In genomic region chr10:91387255-91387654, GRCm38 (mm10) we compare ENCODE assay signal across 29 mouse cellular contexts.
A peak's percentile ranks its signal among the peaks of the same experiment; 100 is the strongest.
DNase-seq lines count a peak whose midpoint lies in the region; ATAC-seq and TF ChIP-seq lines count a peak whose summit lies in the region.
"Had no signal": no experiment of that assay in that cellular context is flagged by ENCODE, and none has a peak within 500 bp of the region (broad histone marks: within the 10 kb centered on the region; RNA-seq: fewer than 3 reads in every experiment).

No protein-coding gene starts in this region.

- no peak for TF ChIP-seq CTCF in midbrain, postnatal 0 days (IDR thresholded peaks at IDR 0.05)

- H3K9me3 ChIP-seq in forebrain, embryonic 16.5 days (ENCODE audit: control insufficient read depth, low read length): no peaks in the 10 kb centered on the region
- H3K9me3 ChIP-seq in forebrain, embryonic 11.5 days (ENCODE audit: control insufficient read depth, low read length): no peaks in the 10 kb centered on the region; the same call in 1 of the 2 replicates
- H3K9me3 ChIP-seq in midbrain, postnatal 0 days (ENCODE audit: low read length): no peaks in the 10 kb centered on the region
- no peaks in the 10 kb centered on the region for H3K9me3 ChIP-seq in midbrain, embryonic 15.5 days
- H3K9me3 ChIP-seq: embryonic facial prominence, embryonic 12.5 days; forebrain, embryonic 12.5 days; heart, embryonic 13.5 days; hindbrain, embryonic 12.5 days; limb, embryonic 10.5 days; liver, embryonic 15.5 days; lung, embryonic 15.5 days; midbrain, embryonic 13.5 days; neural tube, embryonic 13.5 days had no signal

- H3K27ac ChIP-seq in forebrain, embryonic 16.5 days (ENCODE audit: low read length): no peak overlapping the region
- no peak overlapping the region for H3K27ac ChIP-seq in forebrain, embryonic 11.5 days (ENCODE audit: low read depth, low read length)
- no peak overlapping the region for H3K27ac ChIP-seq in midbrain, postnatal 0 days (ENCODE audit: low read depth, low read length)
- no peak overlapping the region for H3K27ac ChIP-seq in midbrain, embryonic 15.5 days
- H3K27ac ChIP-seq: embryonic facial prominence, embryonic 12.5 days; forebrain, embryonic 12.5 days; heart, adult 2 months; heart, embryonic 13.5 days; hindbrain, embryonic 12.5 days; limb, embryonic 10.5 days; liver, embryonic 15.5 days; lung, embryonic 15.5 days; midbrain, embryonic 13.5 days; neural tube, embryonic 13.5 days had no signal

- peaks cover 7% of the 10 kb centered on the region; the same call in 1 of the 2 replicates for H3K4me1 ChIP-seq in forebrain, embryonic 16.5 days (replicated peaks; ENCODE audit: control insufficient read depth, insufficient read depth, low read length)
- H3K4me1 ChIP-seq in forebrain, embryonic 11.5 days (replicated peaks; ENCODE audit: control insufficient read depth, insufficient read depth, low read length): no peaks in the 10 kb centered on the region
- H3K4me1 ChIP-seq in midbrain, postnatal 0 days (ENCODE audit: insufficient read depth, low read length): 0 out of 2 replicates have a peak, but pooled peaks cover 3% of the 10 kb centered on the region
- H3K4me1 ChIP-seq in midbrain, embryonic 15.5 days: no peaks in the 10 kb centered on the region; the same call in 1 of the 2 replicates
- H3K4me1 ChIP-seq: embryonic facial prominence, embryonic 12.5 days; forebrain, embryonic 12.5 days; heart, embryonic 13.5 days; hindbrain, embryonic 12.5 days; limb, embryonic 10.5 days; liver, embryonic 15.5 days; lung, embryonic 15.5 days; megakaryocyte, embryonic 14.5 days; neural tube, embryonic 13.5 days had no signal

- peak; percentile 65 for ATAC-seq in forebrain, embryonic 16.5 days
- no peak for ATAC-seq in forebrain, embryonic 11.5 days (replicated peaks; ENCODE audit: low FRiP score)
- ATAC-seq in midbrain, postnatal 0 days (ENCODE audit: low FRiP score): no peak
- ATAC-seq in midbrain, embryonic 15.5 days (replicated peaks): no peak
- ATAC-seq: inflammation-experienced regulatory T-cells, adult 6 months; midbrain, embryonic 13.5 days had no signal

- no peak overlapping the region for H3K9ac ChIP-seq in forebrain, embryonic 16.5 days (replicated peaks; ENCODE audit: low read depth, low read length)
- no peak overlapping the region for H3K9ac ChIP-seq in forebrain, embryonic 11.5 days (ENCODE audit: low read length)
- H3K9ac ChIP-seq in midbrain, postnatal 0 days (replicated peaks; ENCODE audit: low read length, poor library complexity, severe bottlenecking): no peak overlapping the region
- no peak overlapping the region for H3K9ac ChIP-seq in midbrain, embryonic 15.5 days
- H3K9ac ChIP-seq: embryonic facial prominence, embryonic 12.5 days; forebrain, embryonic 12.5 days; heart, embryonic 13.5 days; hindbrain, embryonic 12.5 days; liver, embryonic 15.5 days; lung, embryonic 15.5 days; midbrain, embryonic 13.5 days; neural tube, embryonic 13.5 days had no signal

- H3K27me3 ChIP-seq in forebrain, embryonic 16.5 days (replicated peaks; ENCODE audit: control insufficient read depth, insufficient read depth, low read length): no peaks in the 10 kb centered on the region
- no peaks in the 10 kb centered on the region for H3K27me3 ChIP-seq in forebrain, embryonic 11.5 days (ENCODE audit: control insufficient read depth, insufficient read depth, low read length)
- no peaks in the 10 kb centered on the region for H3K27me3 ChIP-seq in midbrain, postnatal 0 days (ENCODE audit: insufficient read depth, low read length)
- H3K27me3 ChIP-seq in midbrain, embryonic 15.5 days (replicated peaks): no peaks in the 10 kb centered on the region
- H3K27me3 ChIP-seq: embryonic facial prominence, embryonic 12.5 days; forebrain, embryonic 12.5 days; heart, embryonic 13.5 days; hindbrain, embryonic 12.5 days; liver, embryonic 15.5 days; lung, embryonic 15.5 days; megakaryocyte, embryonic 14.5 days; midbrain, embryonic 13.5 days; neural tube, embryonic 13.5 days had no signal

- H3K36me3 ChIP-seq in forebrain, embryonic 16.5 days (ENCODE audit: control insufficient read depth, insufficient read depth): no peaks in the 10 kb centered on the region
- no peaks in the 10 kb centered on the region for H3K36me3 ChIP-seq in forebrain, embryonic 11.5 days (ENCODE audit: control insufficient read depth, insufficient read depth, low read length)
- H3K36me3 ChIP-seq in midbrain, postnatal 0 days (ENCODE audit: insufficient read depth, low read length): no peaks in the 10 kb centered on the region
- H3K36me3 ChIP-seq in midbrain, embryonic 15.5 days (replicated peaks): no peaks in the 10 kb centered on the region
- H3K36me3 ChIP-seq: embryonic facial prominence, embryonic 12.5 days; forebrain, embryonic 12.5 days; heart, embryonic 13.5 days; hindbrain, embryonic 12.5 days; limb, embryonic 10.5 days; liver, embryonic 15.5 days; lung, embryonic 15.5 days; midbrain, embryonic 13.5 days; neural tube, embryonic 13.5 days had no signal

- H3K4me2 ChIP-seq in forebrain, embryonic 16.5 days (ENCODE audit: low read length): no peak overlapping the region
- no peak overlapping the region for H3K4me2 ChIP-seq in forebrain, embryonic 11.5 days (ENCODE audit: low read depth, low read length, severe bottlenecking)
- no peak overlapping the region for H3K4me2 ChIP-seq in midbrain, postnatal 0 days (ENCODE audit: low read depth, low read length, poor library complexity, severe bottlenecking)
- H3K4me2 ChIP-seq in midbrain, embryonic 15.5 days: no peak overlapping the region
- H3K4me2 ChIP-seq: embryonic facial prominence, embryonic 12.5 days; forebrain, embryonic 12.5 days; heart, embryonic 13.5 days; hindbrain, embryonic 12.5 days; liver, embryonic 15.5 days; lung, embryonic 15.5 days; midbrain, embryonic 13.5 days; neural tube, embryonic 13.5 days had no signal

- no peak overlapping the region for H3K4me3 ChIP-seq in forebrain, embryonic 16.5 days (replicated peaks; ENCODE audit: low read length)
- H3K4me3 ChIP-seq in forebrain, embryonic 11.5 days (ENCODE audit: low read depth, low read length): no peak overlapping the region
- no peak overlapping the region for H3K4me3 ChIP-seq in midbrain, postnatal 0 days (ENCODE audit: low read depth, low read length)
- H3K4me3 ChIP-seq in midbrain, embryonic 15.5 days: no peak overlapping the region
- H3K4me3 ChIP-seq: embryonic facial prominence, embryonic 12.5 days; forebrain, embryonic 12.5 days; heart, adult 2 months; heart, embryonic 13.5 days; hindbrain, embryonic 12.5 days; limb, embryonic 10.5 days; liver, embryonic 15.5 days; lung, embryonic 15.5 days; megakaryocyte, embryonic 14.5 days; midbrain, embryonic 13.5 days; neural tube, embryonic 13.5 days had no signal

- DNase-seq in forebrain, embryonic 11.5 days (ENCODE audit: low spot score): no peak
- DNase-seq in midbrain, postnatal 0 days (ENCODE audit: low spot score): peak; percentile 58
- peak; percentile 64 to 74 for DNase-seq in cerebellum, postnatal 10 days
- no peak for DNase-seq in adrenal gland, adult 2 months
- DNase-seq in neural tube, embryonic 10.5 days (ENCODE audit: extremely low spot score, low spot score): no peak
- DNase-seq: adrenal gland, postnatal 10 days; gastrocnemius, postnatal 36 days; heart, adult 2 months; kidney, adult 18-20 months; kidney, postnatal 4 days; layer of hippocampus, adult 9-11 months; liver; lung, postnatal 36 days; retina, postnatal 1 day; right cerebral cortex, postnatal 4 days; thymus, postnatal 25 days had no signal

- 42% methylated on average over 3 of the region's 3 CpGs for WGBS in forebrain, embryonic 16.5 days
- WGBS in forebrain, embryonic 11.5 days: 83% methylated on average over 3 of the region's 3 CpGs
- WGBS in midbrain, postnatal 0 days: 54% methylated on average over 3 of the region's 3 CpGs
- 55% methylated on average over 3 of the region's 3 CpGs for WGBS in midbrain, embryonic 15.5 days

Comparison
In these comparisons a context has a peak if more than half of its experiments do, and no peak if none do; other contexts are left out.
1. DNase-seq: peak in midbrain, postnatal 0 days (single experiment) and cerebellum, postnatal 10 days (2 of 2); none in forebrain, embryonic 11.5 days (single experiment), adrenal gland, adult 2 months (single experiment) and neural tube, embryonic 10.5 days (single experiment).